Mouse (Mus musculus) CH12.LX (cell line): ENCODE data around the gene Irak1bp1. TPM values are rescaled to one million over a fixed set of nuclear protein-coding genes. Genes with fewer than 3 reads are reported as not detected.

Experiments used
- DNase-seq: peaks from one replicate; pipeline ENCODE4 v3.0.0-alpha.2; 2013; ENCODE audit errors: extremely low read depth
- H3K27ac ChIP-seq: 2 replicates; pipeline ENCODE4 v1.5.1; 2012; ENCODE audit warnings: low read depth, mild to moderate bottlenecking, control low read depth, moderate library complexity; ENCODE audit not compliant: insufficient read depth
- H3K27me3 ChIP-seq: replicated peaks from 2 replicates; pipeline ENCODE3; 2012; ENCODE audit warnings: inconsistent platforms
- H3K36me3 ChIP-seq, 2 experiments: replicated peaks in 1 of 2; 2 replicates each; pipeline versions ENCODE3 to v1.6.1; 2012; ENCODE audit warnings: inconsistent platforms in 1 of 2, low read length in 1 of 2, mild to moderate bottlenecking in 1 of 2, mixed read lengths in 1 of 2, moderate library complexity in 1 of 2; ENCODE audit not compliant: control insufficient read depth in 1 of 2, insufficient read depth in 1 of 2
- H3K4me1 ChIP-seq, 2 experiments: 2 replicates each; pipeline ENCODE4 v1.6.1; 2012; ENCODE audit warnings: inconsistent platforms in 1 of 2, moderate library complexity in 1 of 2; ENCODE audit not compliant: insufficient read depth in 2 of 2, control insufficient read depth in 1 of 2
- H3K4me2 ChIP-seq: 2 replicates; pipeline ENCODE4 v1.6.1; 2012; ENCODE audit warnings: low read depth, mild to moderate bottlenecking, control low read depth; ENCODE audit not compliant: poor library complexity, insufficient read depth, severe bottlenecking
- H3K4me3 ChIP-seq, 3 experiments: fragments of 150-350 bp in 1 of 3; sonication (generic) in 1 of 3; replicated peaks in 1 of 3; 2 replicates each; pipeline versions ENCODE3 to v1.5.1; 2011 to 2012; ENCODE audit warnings: low read depth in 2 of 3, low read length in 2 of 3, mild to moderate bottlenecking in 2 of 3, moderate library complexity in 2 of 3, control low read depth in 1 of 3, improper control_type of control experiment in 1 of 3, inconsistent platforms in 1 of 3, mixed read lengths in 1 of 3; ENCODE audit not compliant: poor library complexity in 1 of 3
- H3K79me2 ChIP-seq: replicated peaks from 2 replicates; pipeline ENCODE4 v1.6.1; 2012; ENCODE audit warnings: mild to moderate bottlenecking, moderate library complexity; ENCODE audit not compliant: control insufficient read depth, poor library complexity, insufficient read depth, severe bottlenecking; ENCODE audit errors: extremely low read depth
- H3K9ac ChIP-seq: 2 replicates; pipeline ENCODE4 v1.6.1; 2012; ENCODE audit warnings: low read depth, mild to moderate bottlenecking, control low read depth, moderate library complexity; ENCODE audit not compliant: insufficient read depth
- H3K9me3 ChIP-seq: replicated peaks from 2 replicates; pipeline ENCODE3; 2012; ENCODE audit warnings: low read length, inconsistent platforms, mixed read lengths
- BHLHE40 ChIP-seq: IDR thresholded peaks from 2 replicates; pipeline ENCODE4 v1.6.1; 2011; ENCODE audit warnings: mild to moderate bottlenecking, low read depth, low read length, improper control_type of control experiment
- CHD1 ChIP-seq: IDR thresholded peaks from 2 replicates; pipeline ENCODE4 v1.6.1; 2012; ENCODE audit warnings: low read depth, low read length, improper control_type of control experiment, inconsistent platforms
- CHD2 ChIP-seq: IDR thresholded peaks from 2 replicates; pipeline ENCODE4 v1.6.1; 2011; ENCODE audit warnings: low read length, improper control_type of control experiment
- CTCF ChIP-seq, 2 experiments: IDR thresholded peaks in 1 of 2; conservative IDR thresholded peaks in 1 of 2; 2 replicates each; pipeline ENCODE4 v1.5.1; 2011 to 2012; ENCODE audit warnings: low read depth in 2 of 2, low read length in 2 of 2, improper control_type of control experiment in 1 of 2, inconsistent platforms in 1 of 2, mild to moderate bottlenecking in 1 of 2, moderate library complexity in 1 of 2
- E2F4 ChIP-seq: IDR thresholded peaks from 2 replicates; pipeline ENCODE4 v1.6.1; 2011; ENCODE audit warnings: low read depth, low read length, improper control_type of control experiment; ENCODE audit not compliant: insufficient replicate concordance
- EP300 ChIP-seq: IDR thresholded peaks from 2 replicates; pipeline ENCODE4 v1.6.1; 2011; ENCODE audit warnings: low read length, improper control_type of control experiment
- IRF4 ChIP-seq: IDR thresholded peaks from 2 replicates; pipeline ENCODE4 v1.6.1; 2014; ENCODE audit warnings: low read depth, mild to moderate bottlenecking, inconsistent platforms, low read length, improper control_type of control experiment
- JUN ChIP-seq: IDR thresholded peaks from 2 replicates; pipeline ENCODE4 v1.6.1; 2011; ENCODE audit warnings: low read depth, mild to moderate bottlenecking, low read length, improper control_type of control experiment, moderate library complexity; ENCODE audit not compliant: insufficient read depth
- JUND ChIP-seq: conservative IDR thresholded peaks from 2 replicates; pipeline ENCODE4 v1.6.1; 2011; ENCODE audit warnings: low read depth, low read length, improper control_type of control experiment
- MAX ChIP-seq: IDR thresholded peaks from 2 replicates; pipeline ENCODE4 v1.6.1; 2011; ENCODE audit warnings: low read length, improper control_type of control experiment
- MAZ ChIP-seq: IDR thresholded peaks from 2 replicates; pipeline ENCODE4 v1.6.1; 2012; ENCODE audit warnings: low read depth, mild to moderate bottlenecking, inconsistent platforms, low read length, improper control_type of control experiment, moderate library complexity
- MXI1 ChIP-seq: IDR thresholded peaks from 2 replicates; pipeline ENCODE4 v1.6.1; 2011; ENCODE audit warnings: mild to moderate bottlenecking, low read depth, low read length, improper control_type of control experiment
- MYC ChIP-seq: IDR thresholded peaks from 2 replicates; pipeline ENCODE4 v1.6.1; 2011; ENCODE audit warnings: low read depth, mild to moderate bottlenecking, improper control_type of control experiment, low read length
- NELFE ChIP-seq: IDR thresholded peaks from 2 replicates; pipeline ENCODE4 v1.6.1; 2011; ENCODE audit warnings: low read depth, low read length, improper control_type of control experiment
- PAX5 ChIP-seq: IDR thresholded peaks from 2 replicates; pipeline ENCODE4 v1.6.1; 2012; ENCODE audit warnings: low read length, inconsistent platforms, mixed read lengths
- RAD21 ChIP-seq: IDR thresholded peaks from 2 replicates; pipeline ENCODE4 v1.6.1; 2011; ENCODE audit warnings: low read depth, mild to moderate bottlenecking, low read length, improper control_type of control experiment, moderate library complexity
- SIN3A ChIP-seq: IDR thresholded peaks from 2 replicates; pipeline ENCODE4 v1.6.1; 2012; ENCODE audit warnings: low read length, improper control_type of control experiment, inconsistent platforms
- SMC3 ChIP-seq: IDR thresholded peaks from 2 replicates; pipeline ENCODE4 v1.6.1; 2011; ENCODE audit warnings: low read depth, low read length, improper control_type of control experiment
- TBP ChIP-seq: conservative IDR thresholded peaks from 2 replicates; pipeline ENCODE4 v1.6.1; 2011; ENCODE audit warnings: low read depth, low read length, improper control_type of control experiment
- TCF12 ChIP-seq: IDR thresholded peaks from 2 replicates; pipeline ENCODE4 v1.6.1; 2014; ENCODE audit warnings: low read depth, mild to moderate bottlenecking, inconsistent platforms, low read length, improper control_type of control experiment
- UBTF ChIP-seq: IDR thresholded peaks from 2 replicates; pipeline ENCODE4 v1.6.1; 2012; ENCODE audit warnings: low read depth, mild to moderate bottlenecking, inconsistent platforms, low read length, improper control_type of control experiment, moderate library complexity
- USF1 ChIP-seq: IDR thresholded peaks from 2 replicates; pipeline ENCODE4 v1.6.1; 2014; ENCODE audit warnings: low read depth, mild to moderate bottlenecking, inconsistent platforms, low read length, improper control_type of control experiment
- USF2 ChIP-seq: conservative IDR thresholded peaks from 2 replicates; pipeline ENCODE4 v1.6.1; 2011; ENCODE audit warnings: low read depth, low read length, improper control_type of control experiment
- ZMIZ1 ChIP-seq: IDR thresholded peaks from 2 replicates; pipeline ENCODE4 v1.6.1; 2012; ENCODE audit warnings: low read depth, mild to moderate bottlenecking, inconsistent platforms, low read length, improper control_type of control experiment
- dilution Hi-C: fragments of 300-500 bp; cut with MboI; formaldehyde crosslinking; loops from 2 replicates; pipeline ENCODE4 v1.14.3; 2020; ENCODE audit warnings: low sequenced_read_pairs; ENCODE audit not compliant: extremely low pct_unique_long_range_greater_than_20kb, extremely low pct_ligation_motif_present
- in situ Hi-C: fragments of 300-500 bp; cut with MboI; formaldehyde crosslinking; loops from 3 replicates; pipeline ENCODE4 v1.14.3; 2019; ENCODE audit warnings: low sequenced_read_pairs, low pct_ligation_motif_present, low pct_unique_long_range_greater_than_20kb, mixed read lengths
- polyA plus RNA-seq: library from polyadenylated mRNA; unstranded; fragments of >175 nt; gene quantifications from 2 replicates; pipeline ENCODE4 v1.2.1, GENCODE M21; 2012; ENCODE audit warnings: low read depth; ENCODE audit not compliant: insufficient read length
- total RNA-seq, 2 experiments: library from RNA; depleted of rRNA; stranded (reverse); fragments of 300-350 nt in 1 of 2; fragments of >200 nt in 1 of 2; gene quantifications; 2 replicates each; pipeline ENCODE4 v1.2.3; 2012 to 2014

Irak1bp1 gene
- total and polyA plus RNA-seq, 3 experiments = 16.3 to 44.2 (median 31.4) TPM

- no peak overlapping the region for H3K27ac ChIP-seq
- no peaks in the 10 kb centered on the region for H3K4me1 ChIP-seq
- no peaks in the 10 kb centered on the region for H3K27me3 ChIP-seq
- H3K36me3 ChIP-seq = no peaks in the 10 kb centered on the region
- H3K4me2 ChIP-seq = no peak overlapping the region
- no peaks in the 10 kb centered on the region for H3K79me2 ChIP-seq
- TF ChIP-seq MXI1 (no peak), CHD1 (no peak)
- dilution Hi-C loops (no loop called here), in situ Hi-C loops (no loop called here)
- H3K4me3 ChIP-seq = no peak overlapping the region
- DNase-seq = no peak
- H3K9ac ChIP-seq = no peak overlapping the region
- H3K9me3 ChIP-seq = no peaks in the 10 kb centered on the region
Measured at GRCm38 (mm10) chr9:82800360-82800759, 29.0 kb upstream of the Irak1bp1 start.

GRCm38 (mm10) chr9:82807129-82807528, 22.2 kb upstream of the Irak1bp1 start:
- H3K36me3 ChIP-seq = no peaks in the 10 kb centered on the region
- peaks cover 0 to 5% of the 10 kb centered on the region in 2 experiments; a peak in 1 of 4 replicates for H3K4me1 ChIP-seq
- no peak overlapping the region for H3K4me2 ChIP-seq
- no peak for DNase-seq
- H3K4me3 ChIP-seq = no peak overlapping the region
- no peak overlapping the region for H3K27ac ChIP-seq
- in situ Hi-C loops = no loop called here
- dilution Hi-C loops = no loop called here
- no peak overlapping the region for H3K9ac ChIP-seq
- no peak for TF ChIP-seq BHLHE40
- no peak for TF ChIP-seq MYC
- TF ChIP-seq USF1 = no peak
- TF ChIP-seq TCF12 = no peak
- no peak for TF ChIP-seq UBTF
- no peaks in the 10 kb centered on the region for H3K27me3 ChIP-seq
- no peaks in the 10 kb centered on the region for H3K9me3 ChIP-seq
- H3K79me2 ChIP-seq = no peaks in the 10 kb centered on the region

- dilution Hi-C loops = no loop called here
- Histone ChIP-seq H3K4me3 (no peak overlapping the region), H3K9me3 (no peaks in the 10 kb centered on the region), H3K9ac (no peak overlapping the region), H3K27ac (no peak overlapping the region), H3K4me2 (no peak overlapping the region), H3K36me3 (no peaks in the 10 kb centered on the region), H3K79me2 (no peaks in the 10 kb centered on the region), H3K27me3 (no peaks in the 10 kb centered on the region), H3K4me1 (peaks cover 0 to 5% of the 10 kb centered on the region in 2 experiments; a peak in 1 of 4 replicates)
- TF ChIP-seq SMC3 (no peak), JUN (no peak), MAZ (no peak), IRF4 (no peak), CTCF (conservative IDR thresholded peaks at IDR 0.05 in 1 of 2, IDR thresholded peaks at IDR 0.05 in 1 of 2; ENCODE audit: low read depth in 2 of 2, low read length in 2 of 2) (no peak), TBP (no peak), MXI1 (no peak), PAX5 (no peak), BHLHE40 (no peak), NELFE (no peak), RAD21 (no peak), EP300 (no peak), ZMIZ1 (no peak), CHD2 (no peak), UBTF (no peak), USF2 (no peak), SIN3A (no peak), MAX (no peak), JUND (no peak), E2F4 (no peak)
- in situ Hi-C loops = no loop called here
- no peak for DNase-seq
Measured at GRCm38 (mm10) chr9:82807635-82808034, 21.7 kb upstream of the Irak1bp1 start.
